Comparison of ENCODE assay signal across 8 mouse cellular contexts in the genomic region with DNA sequence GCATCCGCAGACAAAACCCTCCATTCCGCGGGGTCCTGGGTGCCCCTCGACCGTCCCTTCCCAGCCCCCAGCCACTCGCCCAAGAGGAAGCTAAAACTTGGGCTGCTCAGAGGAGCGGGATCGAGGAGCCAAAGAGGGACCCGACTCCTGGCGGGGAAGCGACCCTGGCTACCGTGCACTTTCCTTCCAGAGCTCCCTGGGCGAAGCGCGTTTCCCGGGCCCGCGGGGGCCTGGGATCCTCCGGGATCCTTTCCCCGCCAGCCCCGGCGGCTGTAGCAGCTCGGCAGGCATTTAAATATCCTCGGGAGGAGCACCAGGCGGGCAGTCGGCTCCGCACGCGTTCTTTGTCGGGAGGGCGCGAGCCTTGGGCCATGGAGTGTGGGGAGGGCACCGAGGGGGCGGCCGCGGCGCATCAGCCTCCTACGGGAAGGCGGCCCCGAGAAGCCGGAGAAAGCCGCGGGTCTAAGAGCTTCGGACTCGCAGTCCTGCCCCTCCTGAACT. TPM values are rescaled to one million over a fixed set of nuclear protein-coding genes. Genes with fewer than 3 reads are reported as not detected.
DNase-seq lines count a peak whose midpoint lies in the region; ATAC-seq and TF ChIP-seq lines count a peak whose summit lies in the region.

No protein-coding gene starts in this region.

- H3K4me2 ChIP-seq in hindbrain, embryonic 16.5 days (ENCODE audit: low read length), result peak overlapping the region; percentile 87

- H3K4me1 ChIP-seq in lung, adult 2 months (ENCODE audit: control insufficient read depth, insufficient read depth, low read length), result peaks cover 7% of the 10 kb centered on the region
- H3K4me1 ChIP-seq in forebrain, embryonic 10.5 days, result peaks cover 57% of the 10 kb centered on the region
- H3K4me1 ChIP-seq in hindbrain, embryonic 16.5 days (ENCODE audit: control insufficient read depth, insufficient read depth, low read depth, low read length), result peaks cover 34% of the 10 kb centered on the region

- H3K27me3 ChIP-seq in forebrain, embryonic 10.5 days (ENCODE audit: poor library complexity, severe bottlenecking), result 0 out of 2 replicates have a peak, but pooled peaks cover 4% of the 10 kb centered on the region
- H3K27me3 ChIP-seq in hindbrain, embryonic 16.5 days (replicated peaks; ENCODE audit: control insufficient read depth, insufficient read depth, low read length), result peaks cover 4% of the 10 kb centered on the region; the same call in 1 of the 2 replicates

- H3K27ac ChIP-seq in forebrain, embryonic 10.5 days, result peak overlapping the region; percentile 100
- peak overlapping the region; percentile 53 for H3K27ac ChIP-seq in hindbrain, embryonic 16.5 days (ENCODE audit: low read depth, low read length)

- no peak for TF ChIP-seq CTCF in lung, adult 2 months (IDR thresholded peaks at IDR 0.05; ENCODE audit: insufficient read depth, low read length)

- TF ChIP-seq POLR2A in lung, adult 2 months (IDR thresholded peaks at IDR 0.05; ENCODE audit: borderline replicate concordance, extremely low read depth, low read depth, low read length), result no peak

- H3K9me3 ChIP-seq in forebrain, embryonic 10.5 days, result no peaks in the 10 kb centered on the region
- H3K9me3 ChIP-seq in hindbrain, embryonic 16.5 days (ENCODE audit: control insufficient read depth, low read length), result no peaks in the 10 kb centered on the region

- under 1% methylated on average over 42 of the region's 45 CpGs for WGBS in lung, adult 2 months
- under 1% methylated on average over 45 of the region's 45 CpGs for whole genome bisulfite sequencing in forebrain, embryonic 10.5 days
- under 1% methylated on average over 35 of the region's 45 CpGs for WGBS in hindbrain, embryonic 16.5 days

- H3K9ac ChIP-seq in hindbrain, embryonic 16.5 days (ENCODE audit: low read depth, low read length), result peak overlapping the region; percentile 64

- peaks cover 24% of the 10 kb centered on the region for H3K36me3 ChIP-seq in forebrain, embryonic 10.5 days (replicated peaks)
- H3K36me3 ChIP-seq in hindbrain, embryonic 16.5 days (ENCODE audit: control insufficient read depth, insufficient read depth, low read length), result no peaks in the 10 kb centered on the region

- H3K4me3 ChIP-seq in lung, adult 2 months (replicated peaks; ENCODE audit: extremely low read depth, low read depth, low read length), result peak overlapping the region; percentile 37
- peak overlapping the region; percentile 99 for H3K4me3 ChIP-seq in forebrain, embryonic 10.5 days
- peak overlapping the region; percentile 59 for H3K4me3 ChIP-seq in hindbrain, embryonic 16.5 days (ENCODE audit: low read length)

- ATAC-seq in hindbrain, embryonic 16.5 days, result peak; percentile 29; the same call in 1 of the 2 replicates

- DNase-seq in lung, adult 2 months, result peak; percentile 10
- no peak for DNase-seq in lung, adult 18-20 months
- peak; percentile 75 for DNase-seq in R1 (ENCODE audit: low read depth, low spot score)
- DNase-seq in forebrain, embryonic 10.5 days (ENCODE audit: extremely low spot score, low spot score), result peak; percentile 67
- peak; percentile 28 to 40 for DNase-seq in lung, postnatal 4 days
- DNase-seq in testis, postnatal 10 days (ENCODE audit: low spot score), result peak; percentile 45
- DNase-seq in cerebellum, postnatal 36 days, result no peak

RNA-seq across cellular contexts. Expression of gene Hmga2, which starts 1.2 kb away (rescaled TPM):
- polyA plus RNA-seq in lung, adult 2 months (2012; rRNA removed), result not detected in 2 replicates
- 115 and 117 TPM in 2 replicates for polyA plus RNA-seq in forebrain, embryonic 10.5 days (2016; fragmentation: Nextera tagmentation; extraction: Ambion mirVana)
- 1.6 and 2.1 TPM in 2 replicates for polyA plus RNA-seq in hindbrain, embryonic 16.5 days (2015; fragmentation: Nextera tagmentation; extraction: Ambion mirVana)

Comparison
In these comparisons a context has a peak if more than half of its experiments do, and no peak if none do; other contexts are left out.
1. DNase-seq: peak in lung, adult 2 months (single experiment), R1 (single experiment), forebrain, embryonic 10.5 days (single experiment), lung, postnatal 4 days (2 of 2) and testis, postnatal 10 days (single experiment); none in lung, adult 18-20 months (0 of 2) and cerebellum, postnatal 36 days (0 of 2).
2. H3K4me3 ChIP-seq: peak in every context shown above with its lines; median percentile 99 in forebrain, embryonic 10.5 days; 59 in hindbrain, embryonic 16.5 days; 37 in lung, adult 2 months.
3. RNA of gene Hmga2, which starts 1.2 kb away (polyA plus RNA-seq): 115 to 117 TPM in forebrain, embryonic 10.5 days; 1.6 to 2.1 TPM in hindbrain, embryonic 16.5 days and not detected in lung, adult 2 months; every median in the first group is over 10 times any median in the second.